Mouse (Mus musculus) hindbrain, embryonic 14.5 days (tissue): ENCODE measurements around the gene Mical2. TPM values are rescaled to one million over a fixed set of nuclear protein-coding genes. Genes with fewer than 3 reads are reported as not detected.

Source experiments
- ATAC-seq: fragments of 200-750 bp; cut with Nextera tagmentation; 2 replicates; pipeline ENCODE4 v1.8.0; 2017; ENCODE audit warnings: moderate number of reproducible peaks, mild to moderate bottlenecking, moderate TSS enrichment, moderate library complexity; ENCODE audit not compliant: low FRiP score
- DNase-seq: peaks from one replicate; pipeline ENCODE4 v3.0.0-alpha.2; 2015; ENCODE audit warnings: low spot score
- H3K27ac ChIP-seq: fragments of 300-500 bp; sonication (generic); 2 replicates; pipeline ENCODE4 v1.5.1; 2014; ENCODE audit warnings: mild to moderate bottlenecking, moderate library complexity
- H3K27me3 ChIP-seq: fragments of 300-500 bp; sonication (generic); 2 replicates; pipeline ENCODE4 v1.6.1; 2014; ENCODE audit warnings: mild to moderate bottlenecking, low read length, mixed read lengths; ENCODE audit not compliant: control insufficient read depth, insufficient read depth
- H3K36me3 ChIP-seq: fragments of 300-500 bp; sonication (generic); replicated peaks from 2 replicates; pipeline ENCODE4 v1.6.1; 2014; ENCODE audit not compliant: control insufficient read depth, insufficient read depth
- H3K4me1 ChIP-seq: fragments of 300-500 bp; sonication (generic); replicated peaks from 2 replicates; pipeline ENCODE4 v1.6.1; 2014; ENCODE audit warnings: antibody characterized with exemption, low read length, mixed read lengths; ENCODE audit not compliant: control insufficient read depth, insufficient read depth
- H3K4me2 ChIP-seq: fragments of 300-500 bp; sonication (generic); replicated peaks from 2 replicates; pipeline ENCODE4 v1.6.1; 2014; ENCODE audit warnings: mild to moderate bottlenecking, moderate library complexity
- H3K4me3 ChIP-seq: fragments of 300-500 bp; sonication (generic); replicated peaks from 2 replicates; pipeline ENCODE4 v1.5.1; 2014; ENCODE audit warnings: mild to moderate bottlenecking, low read length
- H3K9ac ChIP-seq: fragments of 300-500 bp; sonication (generic); 2 replicates; pipeline ENCODE4 v1.6.1; 2014
- H3K9me3 ChIP-seq: fragments of 300-500 bp; sonication (generic); 2 replicates; pipeline ENCODE4 v1.6.1; 2016; ENCODE audit warnings: low read length; ENCODE audit not compliant: control insufficient read depth
- WGBS: fragments of 180-500 bp; shearing (Covaris S2); extraction: QIAGEN DNeasy Blood & Tissue Kit; methylation state at CpG from one replicate; pipeline ENCODE4 v1.1.7; 2014; 5-methylcytosine and 5-hydroxymethylcytosine counted together
- polyA plus RNA-seq: library from polyadenylated mRNA; unstranded; fragments of >200 nt; fragmentation: Nextera tagmentation; extraction: Ambion mirVana; gene quantifications from 2 replicates; pipeline ENCODE4 v1.2.1, GENCODE M21; 2014

The Mical2 gene
- polyA plus RNA-seq, 1 experiment from 2014 or later = 4.0 TPM

- ATAC-seq (no peak), DNase-seq (no peak)
- no peaks in the 10 kb centered on the region for H3K27me3 ChIP-seq
- no peaks in the 10 kb centered on the region for H3K36me3 ChIP-seq
- H3K4me3 ChIP-seq = no peak overlapping the region
- no peak overlapping the region for H3K9ac ChIP-seq
- WGBS = 77% methylated on average over 7 of the region's 7 CpGs
- H3K4me1 ChIP-seq = no peaks in the 10 kb centered on the region
- no peak overlapping the region for H3K4me2 ChIP-seq
- no peaks in the 10 kb centered on the region for H3K9me3 ChIP-seq
- no peak overlapping the region for H3K27ac ChIP-seq
These were observed 67.9 kb downstream of the Mical2 start for GRCm38 (mm10) chr7:112293456-112294104.

- Histone ChIP-seq H3K27ac (no peak overlapping the region), H3K9me3 (no peaks in the 10 kb centered on the region), H3K27me3 (no peaks in the 10 kb centered on the region), H3K4me3 (no peak overlapping the region), H3K4me1 (no peaks in the 10 kb centered on the region), H3K36me3 (no peaks in the 10 kb centered on the region), H3K4me2 (no peak overlapping the region), H3K9ac (no peak overlapping the region)
- 57% methylated on average over 8 of the region's 8 CpGs for WGBS
- no peak for DNase-seq
- ATAC-seq = no peak
These were observed 70.0 kb downstream of the Mical2 start for GRCm38 (mm10) chr7:112295426-112296221.

GRCm38 (mm10) chr7:112298032-112298431, 72.4 kb downstream of the Mical2 start:
- H3K27ac ChIP-seq = no peak overlapping the region
- H3K4me1 ChIP-seq = no peaks in the 10 kb centered on the region
- ATAC-seq (no peak), DNase-seq (no peak)
- WGBS = 70% methylated on average over 9 of the region's 9 CpGs
- H3K9me3 ChIP-seq = no peaks in the 10 kb centered on the region
- H3K9ac ChIP-seq = no peak overlapping the region
- no peak overlapping the region for H3K4me2 ChIP-seq
- no peak overlapping the region for H3K4me3 ChIP-seq
- no peaks in the 10 kb centered on the region for H3K36me3 ChIP-seq
- H3K27me3 ChIP-seq = no peaks in the 10 kb centered on the region

GRCm38 (mm10) chr7:112298871-112299422, 73.3 kb downstream of the Mical2 start:
- WGBS = 76% methylated on average over 3 of the region's 3 CpGs
- H3K9me3 ChIP-seq = no peaks in the 10 kb centered on the region
- H3K36me3 ChIP-seq = no peaks in the 10 kb centered on the region
- H3K4me3 ChIP-seq = no peak overlapping the region
- DNase-seq = no peak
- H3K27ac ChIP-seq = no peak overlapping the region
- no peaks in the 10 kb centered on the region for H3K27me3 ChIP-seq
- no peak for ATAC-seq
- H3K4me2 ChIP-seq = no peak overlapping the region
- no peaks in the 10 kb centered on the region for H3K4me1 ChIP-seq
- H3K9ac ChIP-seq = no peak overlapping the region

GRCm38 (mm10) chr7:112299521-112300096, 74.0 kb downstream of the Mical2 start:
- no peak overlapping the region for H3K27ac ChIP-seq
- ATAC-seq (no peak), DNase-seq (no peak)
- H3K4me3 ChIP-seq = no peak overlapping the region
- H3K9ac ChIP-seq = no peak overlapping the region
- H3K9me3 ChIP-seq = no peaks in the 10 kb centered on the region
- no peaks in the 10 kb centered on the region for H3K36me3 ChIP-seq
- no peaks in the 10 kb centered on the region for H3K4me1 ChIP-seq
- no peaks in the 10 kb centered on the region for H3K27me3 ChIP-seq
- 72% methylated on average over 10 of the region's 10 CpGs for WGBS
- H3K4me2 ChIP-seq = no peak overlapping the region

- H3K27me3 ChIP-seq = no peaks in the 10 kb centered on the region
- no peaks in the 10 kb centered on the region for H3K36me3 ChIP-seq
- H3K27ac ChIP-seq = no peak overlapping the region
- H3K4me3 ChIP-seq = no peak overlapping the region
- H3K4me1 ChIP-seq = no peaks in the 10 kb centered on the region
- H3K9ac ChIP-seq = no peak overlapping the region
- no peak overlapping the region for H3K4me2 ChIP-seq
- DNase-seq (no peak), ATAC-seq (no peak)
- WGBS = 83% methylated on average over 5 of the region's 5 CpGs
- no peaks in the 10 kb centered on the region for H3K9me3 ChIP-seq
These were observed 74.5 kb downstream of the Mical2 start for GRCm38 (mm10) chr7:112300141-112300540.

GRCm38 (mm10) chr7:112301052-112301451, 75.4 kb downstream of the Mical2 start:
- DNase-seq = no peak
- Histone ChIP-seq H3K4me1 (no peaks in the 10 kb centered on the region), H3K4me3 (no peak overlapping the region), H3K4me2 (no peak overlapping the region), H3K36me3 (no peaks in the 10 kb centered on the region), H3K27me3 (no peaks in the 10 kb centered on the region), H3K9ac (no peak overlapping the region), H3K27ac (no peak overlapping the region), H3K9me3 (no peaks in the 10 kb centered on the region)
- no peak for ATAC-seq

- DNase-seq = no peak
- Histone ChIP-seq H3K4me3 (no peak overlapping the region), H3K4me1 (no peaks in the 10 kb centered on the region), H3K27ac (no peak overlapping the region), H3K9ac (no peak overlapping the region), H3K9me3 (no peaks in the 10 kb centered on the region), H3K27me3 (no peaks in the 10 kb centered on the region), H3K36me3 (no peaks in the 10 kb centered on the region), H3K4me2 (no peak overlapping the region)
- no peak for ATAC-seq
- WGBS = 68% methylated on average over 8 of the region's 8 CpGs
These were observed 78.7 kb downstream of the Mical2 start for GRCm38 (mm10) chr7:112304382-112304781.

GRCm38 (mm10) chr7:112309289-112310016, 83.8 kb downstream of the Mical2 start:
- Histone ChIP-seq H3K9ac (no peak overlapping the region), H3K36me3 (no peaks in the 10 kb centered on the region), H3K9me3 (no peaks in the 10 kb centered on the region), H3K27ac (no peak overlapping the region), H3K4me2 (no peak overlapping the region), H3K27me3 (no peaks in the 10 kb centered on the region), H3K4me3 (no peak overlapping the region), H3K4me1 (peaks cover 14% of the 10 kb centered on the region)
- DNase-seq = no peak
- ATAC-seq = no peak
- WGBS = 86% methylated on average over 11 of the region's 11 CpGs
